Mouse (Mus musculus): ENCODE data around the gene Ctsl. TPM values are rescaled to one million over a fixed set of nuclear protein-coding genes. Genes with fewer than 3 reads are reported as not detected.

Gene Ctsl
- 207 and 209 TPM in 2 replicates for polyA plus RNA-seq (2014; fragmentation: Nextera tagmentation; extraction: Ambion mirVana)

GRCm38 (mm10) chr13:64370173-64370940 lies at the start of gene Ctsl:
Gene Ctsl, minus strand, starts transcription at chr13:64370890.
- under 1% methylated on average over 43 of the region's 43 CpGs for WGBS
- Histone ChIP-seq H3K9ac (replicated peaks; ENCODE audit: low read depth, low read length) (peak within 1 kb of the TSS; percentile 65), H3K9me3 (ENCODE audit: control insufficient read depth, low read depth, low read length) (no peaks in the 10 kb centered on the region), H3K4me1 (ENCODE audit: control insufficient read depth, insufficient read depth, low read length) (0 out of 2 replicates have a peak, but pooled peaks cover 4% of the 10 kb centered on the region), H3K36me3 (ENCODE audit: control insufficient read depth, insufficient read depth, low read length) (peaks cover 15% of the 10 kb centered on the region; the same call in 1 of the 2 replicates), H3K27ac (ENCODE audit: low read length) (peak within 1 kb of the TSS; percentile 12; the same call in 1 of the 2 replicates), H3K4me3 (ENCODE audit: low read depth, low read length) (peak within 1 kb of the TSS; percentile 83), H3K4me2 (replicated peaks; ENCODE audit: low read depth, low read length) (peak within 1 kb of the TSS; percentile 77), H3K27me3 (ENCODE audit: control insufficient read depth, insufficient read depth, low read length) (no peaks in the 10 kb centered on the region)
- peak; percentile 99 for ATAC-seq (ENCODE audit: insufficient number of reproducible peaks, insufficient read depth, low FRiP score, low read depth)

- 16% methylated on average over 5 of the region's 5 CpGs for WGBS
- H3K27me3 ChIP-seq (ENCODE audit: control insufficient read depth, insufficient read depth, low read length) = no peaks in the 10 kb centered on the region
- no peaks in the 10 kb centered on the region; the same call in 1 of the 2 replicates for H3K4me1 ChIP-seq (ENCODE audit: control insufficient read depth, insufficient read depth, low read length)
- no peak overlapping the region for H3K9ac ChIP-seq (replicated peaks; ENCODE audit: low read depth, low read length)
- H3K27ac ChIP-seq (ENCODE audit: low read length) = peak overlapping the region; percentile 68
- H3K4me2 ChIP-seq (replicated peaks; ENCODE audit: low read depth, low read length) = no peak overlapping the region
- peak; percentile 84 for ATAC-seq (ENCODE audit: insufficient number of reproducible peaks, insufficient read depth, low FRiP score, low read depth)
- H3K4me3 ChIP-seq (ENCODE audit: low read depth, low read length) = no peak overlapping the region
- H3K9me3 ChIP-seq (ENCODE audit: control insufficient read depth, low read depth, low read length) = no peaks in the 10 kb centered on the region
- H3K36me3 ChIP-seq (ENCODE audit: control insufficient read depth, insufficient read depth, low read length) = no peaks in the 10 kb centered on the region
Measured at GRCm38 (mm10) chr13:64416955-64417601, 46.4 kb upstream of the Ctsl start.

- Histone ChIP-seq H3K4me2 (replicated peaks; ENCODE audit: low read depth, low read length) (no peak overlapping the region), H3K27me3 (ENCODE audit: control insufficient read depth, insufficient read depth, low read length) (no peaks in the 10 kb centered on the region), H3K9me3 (ENCODE audit: control insufficient read depth, low read depth, low read length) (no peaks in the 10 kb centered on the region), H3K4me3 (ENCODE audit: low read depth, low read length) (no peak overlapping the region), H3K27ac (ENCODE audit: low read length) (no peak overlapping the region), H3K4me1 (ENCODE audit: control insufficient read depth, insufficient read depth, low read length) (no peaks in the 10 kb centered on the region), H3K9ac (replicated peaks; ENCODE audit: low read depth, low read length) (no peak overlapping the region), H3K36me3 (ENCODE audit: control insufficient read depth, insufficient read depth, low read length) (no peaks in the 10 kb centered on the region)
- ATAC-seq (ENCODE audit: insufficient number of reproducible peaks, insufficient read depth, low FRiP score, low read depth) = no peak
- 84% methylated on average over 2 of the region's 2 CpGs for WGBS
Measured at GRCm38 (mm10) chr13:64415659-64416058, 45.0 kb upstream of the Ctsl start.

- Histone ChIP-seq H3K9me3 (ENCODE audit: control insufficient read depth, low read depth, low read length) (no peaks in the 10 kb centered on the region), H3K4me2 (replicated peaks; ENCODE audit: low read depth, low read length) (no peak overlapping the region), H3K36me3 (ENCODE audit: control insufficient read depth, insufficient read depth, low read length) (no peaks in the 10 kb centered on the region), H3K4me3 (ENCODE audit: low read depth, low read length) (no peak overlapping the region), H3K4me1 (ENCODE audit: control insufficient read depth, insufficient read depth, low read length) (no peaks in the 10 kb centered on the region), H3K27me3 (ENCODE audit: control insufficient read depth, insufficient read depth, low read length) (no peaks in the 10 kb centered on the region), H3K9ac (replicated peaks; ENCODE audit: low read depth, low read length) (no peak overlapping the region), H3K27ac (ENCODE audit: low read length) (no peak overlapping the region)
- no peak for ATAC-seq (ENCODE audit: insufficient number of reproducible peaks, insufficient read depth, low FRiP score, low read depth)
- WGBS = 76% methylated on average over 2 of the region's 2 CpGs
Measured at GRCm38 (mm10) chr13:64412752-64413257, 42.1 kb upstream of the Ctsl start.

GRCm38 (mm10) chr13:64411282-64411681 lies 40.6 kb upstream of the Ctsl start:
- no peak overlapping the region for H3K4me3 ChIP-seq (ENCODE audit: low read depth, low read length)
- H3K9ac ChIP-seq (replicated peaks; ENCODE audit: low read depth, low read length) = no peak overlapping the region
- H3K27ac ChIP-seq (ENCODE audit: low read length) = no peak overlapping the region
- ATAC-seq (ENCODE audit: insufficient number of reproducible peaks, insufficient read depth, low FRiP score, low read depth) = no peak
- WGBS = 69% methylated on average over 2 of the region's 2 CpGs
- no peaks in the 10 kb centered on the region for H3K27me3 ChIP-seq (ENCODE audit: control insufficient read depth, insufficient read depth, low read length)
- H3K4me2 ChIP-seq (replicated peaks; ENCODE audit: low read depth, low read length) = no peak overlapping the region
- H3K9me3 ChIP-seq (ENCODE audit: control insufficient read depth, low read depth, low read length) = no peaks in the 10 kb centered on the region
- no peaks in the 10 kb centered on the region for H3K36me3 ChIP-seq (ENCODE audit: control insufficient read depth, insufficient read depth, low read length)
- no peaks in the 10 kb centered on the region for H3K4me1 ChIP-seq (ENCODE audit: control insufficient read depth, insufficient read depth, low read length)

- WGBS = 58% methylated on average over 5 of the region's 5 CpGs
- Histone ChIP-seq H3K36me3 (ENCODE audit: control insufficient read depth, insufficient read depth, low read length) (no peaks in the 10 kb centered on the region), H3K27ac (ENCODE audit: low read length) (no peak overlapping the region), H3K4me3 (ENCODE audit: low read depth, low read length) (no peak overlapping the region), H3K4me2 (replicated peaks; ENCODE audit: low read depth, low read length) (no peak overlapping the region), H3K9me3 (ENCODE audit: control insufficient read depth, low read depth, low read length) (no peaks in the 10 kb centered on the region), H3K4me1 (ENCODE audit: control insufficient read depth, insufficient read depth, low read length) (no peaks in the 10 kb centered on the region), H3K9ac (replicated peaks; ENCODE audit: low read depth, low read length) (no peak overlapping the region), H3K27me3 (ENCODE audit: control insufficient read depth, insufficient read depth, low read length) (no peaks in the 10 kb centered on the region)
- no peak for ATAC-seq (ENCODE audit: insufficient number of reproducible peaks, insufficient read depth, low FRiP score, low read depth)
Measured at GRCm38 (mm10) chr13:64410604-64411003, 39.9 kb upstream of the Ctsl start.

GRCm38 (mm10) chr13:64407992-64408391 lies 37.3 kb upstream of the Ctsl start:
- Histone ChIP-seq H3K4me3 (ENCODE audit: low read depth, low read length) (no peak overlapping the region), H3K9me3 (ENCODE audit: control insufficient read depth, low read depth, low read length) (no peaks in the 10 kb centered on the region), H3K4me2 (replicated peaks; ENCODE audit: low read depth, low read length) (no peak overlapping the region), H3K27me3 (ENCODE audit: control insufficient read depth, insufficient read depth, low read length) (no peaks in the 10 kb centered on the region), H3K4me1 (ENCODE audit: control insufficient read depth, insufficient read depth, low read length) (no peaks in the 10 kb centered on the region), H3K36me3 (ENCODE audit: control insufficient read depth, insufficient read depth, low read length) (no peaks in the 10 kb centered on the region), H3K9ac (replicated peaks; ENCODE audit: low read depth, low read length) (no peak overlapping the region), H3K27ac (ENCODE audit: low read length) (no peak overlapping the region)
- ATAC-seq (ENCODE audit: insufficient number of reproducible peaks, insufficient read depth, low FRiP score, low read depth) = no peak
- WGBS = 91% methylated on average over 5 of the region's 5 CpGs

- WGBS = 72% methylated on average over 6 of the region's 6 CpGs
- Histone ChIP-seq H3K4me1 (ENCODE audit: control insufficient read depth, insufficient read depth, low read length) (no peaks in the 10 kb centered on the region), H3K4me2 (replicated peaks; ENCODE audit: low read depth, low read length) (no peak overlapping the region)
Measured at GRCm38 (mm10) chr13:64405550-64405949, 34.9 kb upstream of the Ctsl start.

More at GRCm38 (mm10) chr13:64405550-64405949, 34.9 kb upstream of the Ctsl start:
- Histone ChIP-seq H3K9me3 (ENCODE audit: control insufficient read depth, low read depth, low read length) (no peaks in the 10 kb centered on the region), H3K36me3 (ENCODE audit: control insufficient read depth, insufficient read depth, low read length) (no peaks in the 10 kb centered on the region), H3K27ac (ENCODE audit: low read length) (no peak overlapping the region), H3K27me3 (ENCODE audit: control insufficient read depth, insufficient read depth, low read length) (no peaks in the 10 kb centered on the region), H3K4me3 (ENCODE audit: low read depth, low read length) (no peak overlapping the region), H3K9ac (replicated peaks; ENCODE audit: low read depth, low read length) (no peak overlapping the region)
- no peak for ATAC-seq (ENCODE audit: insufficient number of reproducible peaks, insufficient read depth, low FRiP score, low read depth)
